Mouse (Mus musculus) erythroblast, embryonic 14.5 days (primary cell): ENCODE results near the gene Pcsk7. TPM values are rescaled to one million over a fixed set of nuclear protein-coding genes. Genes with fewer than 3 reads are reported as not detected.

Experiments used
- H3K27me3 ChIP-seq: 2 replicates; pipeline ENCODE4 v1.6.1; 2012; ENCODE audit warnings: inconsistent platforms; ENCODE audit not compliant: control insufficient read depth
- H3K36me3 ChIP-seq: 2 replicates; pipeline ENCODE4 v1.6.1; 2012; ENCODE audit warnings: mild to moderate bottlenecking, inconsistent platforms; ENCODE audit not compliant: control insufficient read depth
- H3K4me1 ChIP-seq: 2 replicates; pipeline ENCODE4 v1.6.1; 2012; ENCODE audit warnings: inconsistent platforms; ENCODE audit not compliant: control insufficient read depth
- H3K4me3 ChIP-seq: replicated peaks from 2 replicates; pipeline ENCODE3; 2012; ENCODE audit warnings: moderate library complexity, mild to moderate bottlenecking, inconsistent platforms
- H3K9me3 ChIP-seq: 2 replicates; pipeline ENCODE4 v1.6.1; 2012; ENCODE audit warnings: low read length, inconsistent platforms, mixed read lengths; ENCODE audit not compliant: control insufficient read depth
- GATA1 ChIP-seq: IDR thresholded peaks from 2 replicates; pipeline ENCODE4 v1.6.1; 2012; ENCODE audit warnings: low read length, inconsistent platforms, mixed read lengths
- TAL1 ChIP-seq: IDR thresholded peaks from 3 replicates; pipeline ENCODE4 v1.6.1; 2012; ENCODE audit warnings: low read length, inconsistent platforms, mixed read lengths
- polyA plus RNA-seq: library from polyadenylated mRNA; stranded (reverse); fragments of >175 nt; gene quantifications from 2 replicates; pipeline ENCODE4 v1.2.3, GENCODE M21; 2012

The Pcsk7 gene
- polyA plus RNA-seq, result 0.58 and 0.82 TPM in 2 replicates

DNA sequence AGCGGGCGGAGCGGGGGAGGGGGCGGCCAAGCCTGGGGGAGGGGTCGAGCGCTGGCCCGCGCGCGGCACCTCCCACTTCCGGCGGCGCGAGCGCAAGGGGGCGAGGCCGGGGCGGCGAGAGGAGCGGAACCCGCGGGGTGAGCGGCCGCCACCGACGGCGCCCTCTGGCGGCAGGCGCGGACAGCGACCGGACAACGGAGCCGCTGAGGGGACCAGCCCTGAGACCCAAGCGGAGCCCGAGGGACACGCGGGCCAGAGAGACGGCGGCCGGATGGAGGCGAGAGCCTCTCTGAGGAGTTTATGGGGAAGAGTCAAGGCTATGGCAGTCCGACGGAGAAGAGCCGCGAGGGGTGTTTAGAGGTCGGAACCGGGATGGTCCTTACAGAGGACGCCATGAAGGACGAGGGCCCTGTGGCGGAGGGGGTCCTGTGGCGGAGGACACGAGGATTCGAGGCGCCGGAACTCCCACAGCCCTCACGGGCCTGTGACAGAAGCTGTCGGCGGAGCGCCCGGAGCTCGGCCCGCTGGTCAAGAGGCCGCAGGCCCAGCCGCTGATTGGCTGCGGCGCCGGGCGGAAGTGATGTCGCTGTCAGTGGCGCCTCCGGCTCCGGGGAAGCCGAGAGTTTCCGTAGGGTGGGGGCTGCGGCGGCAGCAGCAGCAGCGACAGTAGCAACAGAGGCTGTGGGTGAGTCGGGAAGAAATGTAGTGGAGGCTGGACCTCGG, at the start of gene Pcsk7, which contains the start of gene Rnf214:
TSS of gene Pcsk7 (plus strand) at position 143 of the 723 bp plus-strand sequence.
TSS of gene Rnf214 (minus strand) at position 557 of the 723 bp plus-strand sequence.
- Histone ChIP-seq H3K4me1 (peaks cover 32% of the 10 kb centered on the region), H3K4me3 (peak within 1 kb of the TSS; percentile 70), H3K36me3 (peaks cover 52% of the 10 kb centered on the region), H3K27me3 (no peaks in the 10 kb centered on the region), H3K9me3 (no peaks in the 10 kb centered on the region)
- TF ChIP-seq GATA1, result no peak
- TF ChIP-seq TAL1, result no peak

DNA sequence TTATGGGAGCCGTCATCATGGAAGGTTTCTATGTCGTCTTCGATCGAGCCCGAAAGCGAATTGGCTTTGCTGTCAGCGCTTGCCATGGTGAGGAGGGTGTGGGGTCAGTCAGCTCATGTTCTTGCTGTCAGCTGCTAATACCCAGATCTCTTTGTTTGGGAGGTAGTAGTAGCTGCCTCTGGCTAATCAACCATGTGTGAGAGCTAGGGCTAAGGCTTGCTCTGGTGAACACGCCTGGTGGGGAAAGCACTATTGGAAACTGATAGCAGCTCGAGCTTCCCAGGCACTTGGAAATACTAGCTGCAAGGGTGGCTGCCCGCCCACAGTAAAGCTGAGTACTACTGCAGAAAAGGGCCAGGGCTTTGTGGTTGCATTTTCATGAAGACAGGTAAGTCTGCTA, 46.9 kb upstream of the Pcsk7 start:
- Histone ChIP-seq H3K27me3 (no peaks in the 10 kb centered on the region), H3K4me3 (no peak overlapping the region), H3K9me3 (no peaks in the 10 kb centered on the region), H3K36me3 (peaks cover 64% of the 10 kb centered on the region), H3K4me1 (no peaks in the 10 kb centered on the region)
- no peak for TF ChIP-seq GATA1
- TF ChIP-seq TAL1, result no peak

DNA sequence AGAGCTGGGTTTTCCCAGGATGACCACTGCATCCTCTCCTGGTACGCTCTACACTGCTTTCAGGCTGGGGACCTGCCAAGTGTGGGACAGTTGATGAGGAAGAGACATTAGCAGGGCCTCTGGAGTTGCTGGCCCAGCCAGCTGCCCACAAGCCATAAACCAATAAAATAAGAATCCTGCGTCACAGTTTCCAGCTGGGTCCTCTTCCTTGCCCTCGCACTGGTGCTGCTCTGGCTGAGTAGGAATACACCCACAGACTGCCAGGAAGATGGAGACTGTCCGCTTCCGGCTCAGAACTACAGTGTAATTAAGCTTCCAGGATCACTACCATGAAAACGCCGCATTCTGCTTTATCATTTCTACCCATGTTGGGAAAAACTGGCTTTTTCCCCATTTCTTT, 44.5 kb upstream of the Pcsk7 start:
- Histone ChIP-seq H3K36me3 (peaks cover 83% of the 10 kb centered on the region), H3K4me1 (no peaks in the 10 kb centered on the region), H3K4me3 (no peak overlapping the region), H3K9me3 (no peaks in the 10 kb centered on the region), H3K27me3 (no peaks in the 10 kb centered on the region)
- no peak for TF ChIP-seq TAL1
- TF ChIP-seq GATA1, result no peak

DNA sequence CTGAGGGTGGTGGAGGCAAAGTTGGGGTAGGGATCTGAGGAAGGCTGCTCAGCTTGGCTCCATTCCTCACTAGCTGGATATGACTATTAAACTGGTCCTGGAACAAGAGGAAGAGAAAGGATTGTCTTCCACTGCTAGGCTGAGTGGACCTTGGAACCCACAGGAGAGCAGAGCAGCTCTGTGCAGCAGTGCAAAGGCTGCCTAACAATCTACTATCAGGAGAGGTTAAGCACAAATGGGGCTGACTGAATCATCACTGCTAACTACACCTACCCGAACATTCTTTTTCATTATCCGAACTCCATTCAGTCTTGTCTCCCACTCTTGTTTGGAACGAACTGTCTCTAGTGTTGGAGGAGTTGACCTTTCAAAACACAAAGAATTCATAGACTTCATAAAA, 37.1 kb upstream of the Pcsk7 start:
- H3K9me3 ChIP-seq, result no peaks in the 10 kb centered on the region
- H3K36me3 ChIP-seq, result peaks cover 86% of the 10 kb centered on the region
- H3K4me3 ChIP-seq, result no peak overlapping the region
- H3K27me3 ChIP-seq, result no peaks in the 10 kb centered on the region
- no peaks in the 10 kb centered on the region for H3K4me1 ChIP-seq
- no peak for TF ChIP-seq GATA1
- TF ChIP-seq TAL1, result no peak

DNA sequence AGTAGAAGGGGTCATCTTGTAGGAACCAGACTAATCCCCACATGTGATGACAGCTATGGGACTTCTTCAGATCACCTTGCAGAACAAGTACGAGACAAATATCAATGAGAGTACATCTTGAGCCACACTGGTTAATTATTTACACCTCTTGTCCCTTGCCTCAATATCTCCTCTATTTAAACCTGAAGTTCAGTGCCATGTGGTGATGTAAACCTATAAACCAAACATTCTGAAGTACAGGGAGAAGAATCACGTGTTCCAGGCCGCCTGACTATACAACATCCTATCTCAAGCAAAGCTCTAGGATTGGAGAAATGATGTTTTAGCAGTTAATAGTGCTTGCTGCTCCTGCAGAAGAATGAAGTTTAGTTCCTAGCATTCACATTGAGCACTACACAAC, 36.0 kb upstream of the Pcsk7 start:
- Histone ChIP-seq H3K4me3 (no peak overlapping the region), H3K4me1 (no peaks in the 10 kb centered on the region), H3K27me3 (no peaks in the 10 kb centered on the region), H3K36me3 (peaks cover 80% of the 10 kb centered on the region), H3K9me3 (no peaks in the 10 kb centered on the region)
- TF ChIP-seq GATA1, result no peak
- TF ChIP-seq TAL1, result no peak

DNA sequence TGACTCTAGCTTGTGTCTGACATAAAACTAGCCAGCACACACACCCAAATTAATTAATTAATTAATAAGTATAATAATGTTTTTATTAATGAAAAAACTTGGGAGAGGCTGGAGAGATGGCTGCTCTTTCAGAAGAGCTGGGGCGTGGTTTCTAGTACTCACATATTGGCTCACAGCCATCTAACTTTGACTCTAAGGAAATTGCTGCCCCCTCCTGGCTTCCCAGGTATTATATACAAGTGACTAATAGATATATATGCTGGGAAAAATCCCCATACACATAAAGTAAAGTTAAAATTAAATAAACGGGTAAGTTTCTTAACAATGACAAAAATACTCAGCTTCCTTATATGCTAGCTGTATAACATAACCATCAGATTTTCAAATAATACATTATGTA, 28.4 kb upstream of the Pcsk7 start:
- peaks cover 52% of the 10 kb centered on the region for H3K36me3 ChIP-seq
- H3K4me1 ChIP-seq, result no peaks in the 10 kb centered on the region
- no peak overlapping the region for H3K4me3 ChIP-seq
- H3K27me3 ChIP-seq, result no peaks in the 10 kb centered on the region
- TF ChIP-seq GATA1, result no peak
- no peak for TF ChIP-seq TAL1
- H3K9me3 ChIP-seq, result no peaks in the 10 kb centered on the region

DNA sequence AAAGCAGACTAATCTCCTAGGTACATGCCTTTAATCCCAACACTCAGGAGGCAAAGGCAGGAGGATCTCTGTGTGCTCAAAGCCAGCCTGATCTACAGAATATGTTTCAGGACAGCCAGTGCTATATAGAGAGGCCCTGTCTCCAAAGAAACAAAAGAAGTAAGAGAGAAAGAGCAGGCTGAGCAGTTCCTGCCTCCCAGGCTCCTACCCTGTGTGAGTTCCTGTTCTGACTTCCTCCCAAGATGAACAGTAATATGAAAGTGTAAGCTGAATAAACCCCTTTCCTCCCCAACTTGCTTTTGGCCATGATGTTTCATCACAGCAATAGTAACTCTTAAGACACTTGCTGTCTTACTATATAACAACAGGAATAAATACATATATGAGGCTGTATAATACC, 12.6 kb upstream of the Pcsk7 start:
- no peak overlapping the region for H3K4me3 ChIP-seq
- H3K9me3 ChIP-seq, result no peaks in the 10 kb centered on the region
- peaks cover 89% of the 10 kb centered on the region for H3K36me3 ChIP-seq
- no peaks in the 10 kb centered on the region for H3K4me1 ChIP-seq
- H3K27me3 ChIP-seq, result no peaks in the 10 kb centered on the region
- TF ChIP-seq GATA1 (no peak), TAL1 (no peak)

DNA sequence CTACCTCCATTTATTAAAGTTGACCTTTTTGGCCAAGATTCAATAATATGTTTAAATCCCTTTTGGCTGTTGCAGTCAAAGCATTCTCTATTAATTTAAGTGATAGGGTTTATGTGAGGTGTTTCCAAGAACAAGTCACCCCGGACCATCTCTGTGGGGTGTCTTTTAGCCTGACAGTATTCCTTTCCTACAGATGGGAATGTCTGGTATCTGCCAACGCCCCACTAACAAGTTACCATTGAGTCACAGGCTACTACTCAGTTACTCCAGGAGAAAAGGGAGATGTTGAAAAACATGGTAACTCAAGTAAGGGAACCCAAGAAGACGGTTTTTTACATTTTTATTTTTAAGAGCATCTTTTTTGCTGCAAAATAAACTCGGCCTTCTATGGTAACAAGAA, 1.1 kb upstream of the Pcsk7 start:
- Histone ChIP-seq H3K4me1 (peaks cover 32% of the 10 kb centered on the region), H3K4me3 (peak overlapping the region; percentile 70), H3K36me3 (peaks cover 41% of the 10 kb centered on the region), H3K27me3 (no peaks in the 10 kb centered on the region), H3K9me3 (no peaks in the 10 kb centered on the region)
- no peak for TF ChIP-seq TAL1
- no peak for TF ChIP-seq GATA1

DNA sequence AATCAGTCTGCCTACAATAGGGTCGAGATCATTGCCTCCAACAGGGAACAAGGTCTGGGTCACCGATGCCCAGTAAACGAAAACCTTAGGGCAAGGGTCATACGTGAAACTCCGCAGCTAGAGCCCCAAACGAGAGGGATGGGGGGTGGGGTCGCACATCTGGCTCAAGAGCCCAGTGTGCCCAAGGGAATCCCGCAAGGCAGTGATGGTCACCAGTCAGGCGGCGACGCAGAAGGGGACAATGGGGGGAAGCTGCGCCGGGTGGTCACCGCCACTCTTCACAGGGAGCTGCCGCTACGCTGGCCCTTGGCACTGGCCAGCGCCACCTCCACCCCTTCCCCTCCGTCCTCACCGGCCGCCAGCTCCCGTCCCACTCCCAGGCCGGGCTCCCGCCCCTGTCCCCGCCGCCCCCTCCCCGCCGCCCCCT, 473 bp upstream of the Pcsk7 start:
- peaks cover 45% of the 10 kb centered on the region for H3K36me3 ChIP-seq
- peak overlapping the region; percentile 70 for H3K4me3 ChIP-seq
- H3K27me3 ChIP-seq, result no peaks in the 10 kb centered on the region
- H3K9me3 ChIP-seq, result no peaks in the 10 kb centered on the region
- TF ChIP-seq GATA1 (no peak), TAL1 (no peak)
- peaks cover 32% of the 10 kb centered on the region for H3K4me1 ChIP-seq

DNA sequence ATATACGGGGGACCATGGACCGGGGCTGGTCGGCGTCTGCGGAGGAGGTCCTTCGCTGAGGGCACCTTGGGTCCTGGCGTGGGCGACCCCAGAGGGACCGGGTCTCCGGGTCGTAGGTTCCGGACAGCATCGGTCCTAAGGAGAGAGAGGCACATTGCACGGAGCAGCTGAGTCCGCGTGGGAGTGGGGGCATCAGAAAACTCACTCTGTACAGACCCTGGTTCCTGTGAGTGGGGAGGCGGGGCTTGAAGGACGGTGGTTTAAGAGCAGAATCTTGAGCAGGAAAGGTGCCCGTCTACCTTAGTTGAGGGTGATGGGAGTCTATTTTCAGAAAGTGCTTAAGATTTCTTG, 756 bp downstream of the Pcsk7 start:
- Histone ChIP-seq H3K4me1 (peaks cover 32% of the 10 kb centered on the region), H3K9me3 (no peaks in the 10 kb centered on the region), H3K27me3 (no peaks in the 10 kb centered on the region), H3K4me3 (peak overlapping the region; percentile 70), H3K36me3 (peaks cover 53% of the 10 kb centered on the region)
- TF ChIP-seq TAL1, result no peak
- no peak for TF ChIP-seq GATA1
